Mouse (Mus musculus) embryo, embryonic 11.5 days (tissue): Measurements from ENCODE around the gene Gm1113.

Source experiments
- DNase-seq: peaks from one replicate; pipeline ENCODE4 v3.0.0-alpha.2; 2012; ENCODE audit warnings: low read depth, low spot score

Gene Gm1113

GRCm38 (mm10) chr9:35482014-35482898 is 35.8 kb downstream of the Gm1113 start:
- no peak for DNase-seq

- no peak for DNase-seq
These were observed 38.6 kb downstream of the Gm1113 start for GRCm38 (mm10) chr9:35479456-35479855.

GRCm38 (mm10) chr9:35475394-35475793 is 42.7 kb downstream of the Gm1113 start:
- no peak for DNase-seq

GRCm38 (mm10) chr9:35474104-35474724 is 43.9 kb downstream of the Gm1113 start:
- no peak for DNase-seq

GRCm38 (mm10) chr9:35468913-35469312 is 49.2 kb downstream of the Gm1113 start:
- no peak for DNase-seq

GRCm38 (mm10) chr9:35467264-35467817 is 50.7 kb downstream of the Gm1113 start:
- DNase-seq: no peak

GRCm38 (mm10) chr9:35459594-35459993 is 58.5 kb downstream of the Gm1113 start:
- no peak for DNase-seq
